Mouse (Mus musculus): Measurements from ENCODE around the gene Ccr9.
A peak's percentile ranks its signal among the peaks of the same experiment; 100 is the strongest.
"Not testable (repeated sequence)": the region's sequence is repeated elsewhere in the genome, so short reads cannot be mapped to it uniquely, and the experiment has no call there.

Gene Ccr9

GRCm38 (mm10) chr9:123678327-123679105 is at the start of gene Ccr9, which contains the start of gene Slc6a20a:
Gene Ccr9 (plus strand): TSS chr9:123678439.
Gene Slc6a20a (minus strand): TSS chr9:123678885.
- peak in 1 of 2 experiments; percentile 12 for DNase-seq (ENCODE audit: low spot score in 2 of 2)

GRCm38 (mm10) chr9:123631666-123632065 is 46.6 kb upstream of the Ccr9 start:
- no peak for DNase-seq (ENCODE audit: low spot score in 2 of 2)

GRCm38 (mm10) chr9:123632281-123632680 is 46.0 kb upstream of the Ccr9 start, which contains the start of gene Slc6a20b:
Gene Slc6a20b (minus strand): TSS chr9:123632565.
- DNase-seq (ENCODE audit: low spot score in 2 of 2), result no peak

GRCm38 (mm10) chr9:123632993-123633392 is 45.2 kb upstream of the Ccr9 start:
- DNase-seq (ENCODE audit: low spot score in 2 of 2), result no peak

- no peak for DNase-seq (ENCODE audit: low spot score in 2 of 2)
Measured at GRCm38 (mm10) chr9:123636771-123637170, 41.5 kb upstream of the Ccr9 start.

GRCm38 (mm10) chr9:123638231-123638630 is 40.0 kb upstream of the Ccr9 start:
- no peak for DNase-seq (ENCODE audit: low spot score in 2 of 2)

GRCm38 (mm10) chr9:123638668-123639089 is 39.6 kb upstream of the Ccr9 start:
- peak in 1 of 2 experiments; percentile 49 for DNase-seq (ENCODE audit: low spot score in 2 of 2)

GRCm38 (mm10) chr9:123640106-123640505 is 38.1 kb upstream of the Ccr9 start:
- DNase-seq (ENCODE audit: low spot score in 2 of 2), result no peak

GRCm38 (mm10) chr9:123649785-123650511 is 28.3 kb upstream of the Ccr9 start:
- DNase-seq (ENCODE audit: low spot score in 2 of 2), result no peak

GRCm38 (mm10) chr9:123651369-123651768 is 26.9 kb upstream of the Ccr9 start:
- DNase-seq (ENCODE audit: low spot score in 2 of 2), result no peak

GRCm38 (mm10) chr9:123657457-123657856 is 20.8 kb upstream of the Ccr9 start:
- no peak for DNase-seq (ENCODE audit: low spot score in 2 of 2)

GRCm38 (mm10) chr9:123658981-123659380 is 19.3 kb upstream of the Ccr9 start:
- no peak for DNase-seq (ENCODE audit: low spot score in 2 of 2)

GRCm38 (mm10) chr9:123659986-123660676 is 18.1 kb upstream of the Ccr9 start:
- DNase-seq (ENCODE audit: low spot score in 2 of 2), result not testable (repeated sequence)

- DNase-seq (ENCODE audit: low spot score in 2 of 2), result peak; percentile 52 to 81
Measured at GRCm38 (mm10) chr9:123665645-123666044, 12.6 kb upstream of the Ccr9 start.

- no peak for DNase-seq (ENCODE audit: low spot score in 2 of 2)
Measured at GRCm38 (mm10) chr9:123679198-123679597, 959 bp downstream of the Ccr9 start.

GRCm38 (mm10) chr9:123683704-123684103 is 5.5 kb downstream of the Ccr9 start:
- DNase-seq (ENCODE audit: low spot score in 2 of 2), result no peak

GRCm38 (mm10) chr9:123686206-123686605 is 8.0 kb downstream of the Ccr9 start:
- DNase-seq (ENCODE audit: low spot score in 2 of 2), result no peak

- DNase-seq (ENCODE audit: low spot score in 2 of 2), result no peak
Measured at GRCm38 (mm10) chr9:123688227-123688626, 10.0 kb downstream of the Ccr9 start.

- DNase-seq (ENCODE audit: low spot score in 2 of 2), result no peak
Measured at GRCm38 (mm10) chr9:123695634-123696302, 17.5 kb downstream of the Ccr9 start.

GRCm38 (mm10) chr9:123701822-123702221 is 23.6 kb downstream of the Ccr9 start:
- no peak for DNase-seq (ENCODE audit: low spot score in 2 of 2)

GRCm38 (mm10) chr9:123709226-123709625 is 31.0 kb downstream of the Ccr9 start:
- no peak for DNase-seq (ENCODE audit: low spot score in 2 of 2)

- DNase-seq (ENCODE audit: low spot score in 2 of 2), result peak in 1 of 2 experiments; percentile 48
Measured at GRCm38 (mm10) chr9:123713111-123713510, 34.9 kb downstream of the Ccr9 start.

All from thymus, postnatal 10 days (tissue).